Mouse (Mus musculus) bone marrow, adult 2 months (tissue): ENCODE data around the gene Cphx2. TPM values are rescaled to one million over a fixed set of nuclear protein-coding genes. Genes with fewer than 3 reads are reported as not detected.
"Not testable (repeated sequence)": the region's sequence is repeated elsewhere in the genome, so short reads cannot be mapped to it uniquely, and the experiment has no call there.

Source experiments
- H3K27ac ChIP-seq: fragments of 200-500 bp; 2 replicates; pipeline ENCODE4 v1.5.1; 2012; ENCODE audit warnings: low read depth, mild to moderate bottlenecking, control low read depth, inconsistent platforms, low read length; ENCODE audit not compliant: control insufficient read depth, poor library complexity, insufficient read depth
- H3K4me1 ChIP-seq: fragments of 200-500 bp; 2 replicates; pipeline ENCODE4 v1.6.1; 2011; ENCODE audit warnings: low read length; ENCODE audit not compliant: control insufficient read depth, insufficient read depth
- H3K4me3 ChIP-seq: fragments of 200-500 bp; replicated peaks from 2 replicates; pipeline ENCODE3; 2011; ENCODE audit warnings: mild to moderate bottlenecking, low read depth, low read length, control low read depth; ENCODE audit not compliant: control insufficient read depth
- WGBS: fragments of 180-500 bp; shearing (Covaris S2); methylation state at CpG from one replicate; pipeline ENCODE4 v1.1.7; 2018; 5-methylcytosine and 5-hydroxymethylcytosine counted together
- polyA plus RNA-seq: library from polyadenylated mRNA; stranded (reverse); fragments of >200 nt; gene quantifications from 2 replicates; pipeline ENCODE4 v1.2.4, GENCODE M21; 2011; ENCODE audit warnings: low replicate concordance; ENCODE audit not compliant: missing spikeins, insufficient read depth, insufficient read length

Cphx2 gene
- not detected in 2 replicates for polyA plus RNA-seq

DNA sequence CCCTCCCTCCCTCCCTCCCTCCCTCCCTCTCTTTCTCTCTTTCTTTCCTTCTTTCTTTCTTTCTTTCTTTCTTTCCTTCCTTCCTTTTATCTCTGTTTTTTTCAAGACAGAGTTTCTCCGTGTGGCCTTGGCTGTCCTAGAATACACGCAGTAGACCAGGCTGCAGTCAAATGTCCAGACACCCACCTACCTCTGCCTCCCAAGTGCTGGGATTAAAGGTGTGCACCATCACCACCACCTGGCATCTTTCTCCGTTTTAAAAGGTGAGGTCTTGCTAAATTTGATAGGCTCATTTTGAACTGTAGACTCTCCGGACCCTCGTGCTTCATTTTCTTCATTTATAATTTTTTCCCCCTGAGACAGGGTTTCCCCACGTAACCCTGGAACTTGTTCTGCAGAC lies at the start of gene Cphx2:
Gene Cphx2, plus strand, starts transcription at position 301 of the 400 bp plus-strand sequence.
- not testable (repeated sequence) for H3K4me3 ChIP-seq, H3K4me1 ChIP-seq, H3K27ac ChIP-seq
- no CpG with 5 or more reads among the region's 6 CpGs for WGBS

DNA sequence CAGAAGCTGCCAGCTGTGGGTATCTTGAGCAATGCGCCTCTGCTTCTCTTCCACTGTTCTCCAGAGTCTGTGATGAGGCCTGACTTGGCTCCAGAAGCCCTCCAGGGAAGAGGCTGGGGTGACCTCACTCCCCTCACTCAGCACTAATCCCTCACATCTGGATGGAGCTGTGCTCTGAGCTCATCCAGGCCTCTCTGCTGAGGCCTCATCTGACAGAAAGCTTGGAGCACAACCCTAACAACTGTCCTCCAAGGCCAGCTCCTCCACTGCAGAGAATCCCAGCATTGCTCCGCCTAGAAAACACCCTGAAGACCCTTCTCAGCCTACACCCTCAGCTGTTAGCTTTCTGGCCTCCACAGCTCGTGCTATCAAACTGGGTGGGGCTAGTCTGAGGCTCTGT lies 47.0 kb upstream of the Cphx2 start:
- not testable (repeated sequence) for H3K4me1 ChIP-seq, H3K4me3 ChIP-seq, H3K27ac ChIP-seq
- WGBS: no CpG with 5 or more reads among the region's 3 CpGs

DNA sequence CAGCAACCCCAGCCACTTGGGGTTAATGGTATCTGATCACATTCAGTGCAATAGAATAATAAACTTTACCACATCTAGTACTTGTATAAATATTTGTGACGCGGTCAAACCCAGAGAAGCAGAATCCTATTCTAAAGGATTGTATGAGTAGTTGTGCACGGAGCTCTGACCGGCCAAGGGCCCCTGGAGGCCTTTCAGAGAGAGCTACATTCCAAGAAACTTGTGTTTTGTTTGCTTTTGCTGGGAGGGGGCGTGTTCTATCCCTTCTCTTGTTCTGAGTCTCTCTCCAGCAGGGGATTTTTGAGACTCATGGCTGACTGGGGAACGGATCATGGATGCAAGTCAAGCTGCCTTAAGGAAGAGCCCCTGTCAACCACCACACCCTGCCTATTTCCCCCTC lies 45.9 kb upstream of the Cphx2 start:
- no CpG with 5 or more reads among the region's 6 CpGs for WGBS
- H3K4me3 ChIP-seq, H3K27ac ChIP-seq, H3K4me1 ChIP-seq: not testable (repeated sequence)

DNA sequence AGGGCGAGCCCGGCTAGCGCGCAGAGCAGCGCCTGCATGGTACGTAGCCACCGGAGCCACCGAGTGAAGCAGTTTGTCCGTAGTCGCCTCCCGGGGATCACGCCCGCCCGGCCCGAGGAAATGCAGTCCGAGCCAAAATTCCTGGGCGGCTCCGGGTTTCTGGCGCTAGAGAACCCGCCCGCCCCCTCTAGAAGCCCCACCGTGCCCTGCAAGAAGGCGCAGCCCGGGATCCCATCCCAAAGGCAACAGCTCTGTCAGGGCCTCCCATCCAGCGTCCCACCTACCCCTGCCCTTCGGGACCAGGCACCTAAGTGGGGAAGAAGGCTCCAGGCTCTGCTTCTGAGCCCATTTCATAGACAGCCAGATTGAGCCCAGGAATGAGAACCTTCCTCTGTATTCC lies 38.7 kb upstream of the Cphx2 start, which contains the start of gene Gm9780:
Gene Gm9780, minus strand, starts transcription at position 101 of the 400 bp plus-strand sequence.
- not testable (repeated sequence) for H3K27ac ChIP-seq, H3K4me3 ChIP-seq, H3K4me1 ChIP-seq
- no CpG with 5 or more reads among the region's 26 CpGs for WGBS

DNA sequence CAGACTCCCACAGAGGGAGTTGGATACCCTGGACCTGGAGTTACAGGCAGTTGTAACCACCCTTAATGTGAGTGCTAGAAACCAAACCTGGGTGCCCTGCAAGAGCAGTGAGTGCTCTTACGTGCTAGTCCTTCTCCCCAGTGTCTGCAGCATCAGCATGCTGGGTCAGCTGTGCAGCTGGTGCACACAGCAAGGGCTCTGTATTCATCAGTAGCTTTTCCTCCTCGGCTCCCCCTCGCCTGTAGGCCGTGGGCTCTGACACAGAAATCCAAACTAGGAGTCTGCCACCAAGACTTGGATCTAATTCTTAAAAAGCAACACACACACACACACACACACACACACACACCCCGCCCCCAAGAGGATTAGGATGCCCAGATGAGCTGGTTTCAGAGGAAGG lies 36.3 kb upstream of the Cphx2 start:
- not testable (repeated sequence) for H3K4me3 ChIP-seq, H3K27ac ChIP-seq, H3K4me1 ChIP-seq
- no CpG with 5 or more reads among the region's 5 CpGs for WGBS

DNA sequence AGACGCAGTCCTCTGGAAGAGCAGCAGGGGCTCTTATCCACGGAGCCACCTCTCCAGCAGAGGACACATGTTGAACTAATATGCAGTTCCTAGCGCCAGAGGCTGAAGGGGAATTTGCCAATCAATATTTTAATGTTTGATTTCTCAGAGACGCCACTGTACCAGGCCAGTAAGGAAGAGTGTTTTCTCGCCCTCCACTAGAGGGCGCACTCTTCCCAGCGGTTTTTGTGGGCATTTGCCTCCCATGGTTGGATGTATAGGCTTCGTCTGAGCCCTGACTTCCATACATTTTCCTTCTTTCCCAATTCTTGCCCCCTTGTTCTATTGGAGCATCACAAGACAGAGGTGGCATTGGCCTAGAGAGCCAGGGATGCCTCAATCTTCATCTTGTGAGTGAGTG lies 34.3 kb upstream of the Cphx2 start:
- H3K4me3 ChIP-seq, H3K4me1 ChIP-seq, H3K27ac ChIP-seq: not testable (repeated sequence)
- WGBS: no CpG with 5 or more reads among the region's 8 CpGs

DNA sequence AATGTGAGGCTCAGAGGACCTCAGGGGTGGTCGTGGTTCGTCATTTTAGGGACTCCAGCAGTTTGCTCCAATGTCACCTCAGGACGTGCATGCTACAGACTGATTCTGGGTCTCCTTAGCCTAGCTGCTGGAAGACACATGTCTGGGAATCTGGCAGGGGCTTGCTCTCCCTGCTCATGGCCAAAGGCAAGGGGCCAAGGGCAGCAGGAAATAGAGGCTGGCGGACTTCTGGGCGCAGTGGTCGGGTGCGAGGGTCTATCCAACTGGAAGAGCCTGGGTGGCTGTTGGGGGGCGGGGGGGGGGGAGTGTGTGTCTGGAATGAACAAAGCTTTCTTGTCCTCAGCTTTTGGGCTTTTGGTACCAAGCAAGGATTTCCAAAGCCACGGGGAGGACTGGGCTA lies 32.5 kb upstream of the Cphx2 start:
- not testable (repeated sequence) for H3K4me1 ChIP-seq, H3K27ac ChIP-seq, H3K4me3 ChIP-seq
- WGBS: no CpG with 5 or more reads among the region's 9 CpGs

DNA sequence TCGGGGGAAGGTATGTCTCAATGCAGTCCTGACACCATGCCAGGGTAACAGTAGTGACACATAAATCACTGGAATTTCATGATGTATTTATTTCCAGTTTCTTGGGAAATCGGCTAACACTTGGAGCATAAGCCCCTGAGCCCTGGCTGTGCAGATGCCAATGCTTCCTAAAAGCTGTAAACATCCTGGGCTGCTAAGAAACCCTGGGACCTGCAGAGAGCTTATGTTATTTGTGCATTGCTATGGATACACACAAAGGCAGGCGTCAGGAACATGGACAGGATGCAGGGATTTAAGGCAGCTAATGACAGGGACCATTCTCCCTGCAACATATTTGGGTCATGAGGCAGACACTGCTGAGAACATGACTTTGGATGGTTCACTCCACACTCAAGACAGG lies 23.1 kb upstream of the Cphx2 start:
- H3K27ac ChIP-seq, H3K4me3 ChIP-seq, H3K4me1 ChIP-seq: not testable (repeated sequence)
- WGBS: no CpG with 5 or more reads among the region's 3 CpGs

DNA sequence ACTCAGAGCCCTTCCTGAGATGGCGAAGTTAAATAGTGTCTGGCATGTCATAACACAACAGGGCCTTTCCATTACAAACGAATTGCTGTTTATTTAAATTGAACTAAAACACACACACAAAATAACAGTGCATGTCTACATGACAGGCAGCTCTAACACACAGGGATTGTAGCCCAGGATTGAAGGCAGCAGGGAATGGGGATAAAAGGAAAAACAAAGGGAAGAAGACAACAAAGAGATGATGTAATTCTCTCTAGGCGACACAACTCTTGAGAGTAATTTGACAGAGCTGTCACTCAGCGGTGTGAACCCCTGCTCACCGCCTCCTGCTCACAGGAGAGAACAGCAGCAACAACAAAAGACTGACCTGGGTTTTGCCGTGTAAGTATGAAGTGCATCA lies 22.0 kb upstream of the Cphx2 start:
- not testable (repeated sequence) for H3K27ac ChIP-seq, H3K4me1 ChIP-seq, H3K4me3 ChIP-seq
- no CpG with 5 or more reads among the region's 6 CpGs for WGBS

DNA sequence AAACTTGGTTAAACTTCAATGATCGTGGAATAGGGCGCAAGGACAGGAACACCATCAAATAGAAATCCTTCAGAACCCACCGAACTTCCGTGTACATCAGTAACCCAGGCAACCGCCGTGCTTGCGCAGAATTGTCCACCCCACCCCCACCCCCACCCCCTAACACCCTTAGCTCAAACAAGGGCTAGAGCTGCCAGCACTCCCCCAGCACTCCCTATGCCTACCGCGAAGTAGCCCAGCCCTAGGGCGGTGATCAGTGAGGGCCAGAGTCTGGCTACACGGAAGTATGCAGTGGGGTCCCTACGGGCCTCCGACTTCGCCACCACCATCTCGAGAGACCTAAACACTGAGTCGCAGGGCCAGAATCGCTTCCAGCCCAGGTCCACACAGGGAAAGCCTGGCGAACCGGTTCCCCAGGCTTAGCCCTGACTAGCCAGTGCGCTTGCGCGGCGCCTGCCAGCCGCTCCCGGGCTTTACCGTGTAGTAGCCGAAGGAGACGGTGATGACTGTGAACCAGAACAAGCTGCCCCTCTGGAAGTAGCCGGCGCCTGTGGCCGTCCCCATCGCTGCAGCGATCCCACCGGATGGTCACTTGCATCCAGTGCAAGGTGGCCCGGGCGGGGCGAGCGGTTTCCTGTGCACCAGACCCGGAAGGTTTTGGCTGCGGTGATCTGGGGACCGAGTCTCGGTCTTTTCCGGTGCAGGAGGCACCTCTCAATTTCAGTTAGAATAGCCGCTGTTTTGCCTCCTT lies 14.6 kb upstream of the Cphx2 start:
- not testable (repeated sequence) for H3K27ac ChIP-seq, H3K4me3 ChIP-seq, H3K4me1 ChIP-seq
- WGBS: no CpG with 5 or more reads among the region's 44 CpGs

DNA sequence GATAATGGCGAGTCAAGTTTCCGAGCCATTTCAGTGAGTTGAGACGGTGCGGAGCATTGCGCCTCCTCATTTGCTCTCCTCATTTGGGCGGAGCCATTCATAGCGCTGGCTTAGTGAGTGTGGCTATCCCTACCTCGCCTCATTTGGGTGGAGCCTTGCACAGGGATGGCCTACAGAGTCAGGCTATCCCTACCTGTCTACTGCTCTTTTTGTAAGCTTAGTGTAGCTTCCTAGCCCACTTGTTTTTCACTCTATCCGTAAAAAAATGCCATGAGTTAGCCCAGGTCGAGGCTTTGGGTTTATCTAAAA lies 14.0 kb upstream of the Cphx2 start, which contains the start of gene Tmem254c:
Gene Tmem254c, minus strand, starts transcription at position 31 of the 309 bp plus-strand sequence.
- not testable (repeated sequence) for H3K4me1 ChIP-seq, H3K4me3 ChIP-seq, H3K27ac ChIP-seq
- WGBS: no CpG with 5 or more reads among the region's 10 CpGs

DNA sequence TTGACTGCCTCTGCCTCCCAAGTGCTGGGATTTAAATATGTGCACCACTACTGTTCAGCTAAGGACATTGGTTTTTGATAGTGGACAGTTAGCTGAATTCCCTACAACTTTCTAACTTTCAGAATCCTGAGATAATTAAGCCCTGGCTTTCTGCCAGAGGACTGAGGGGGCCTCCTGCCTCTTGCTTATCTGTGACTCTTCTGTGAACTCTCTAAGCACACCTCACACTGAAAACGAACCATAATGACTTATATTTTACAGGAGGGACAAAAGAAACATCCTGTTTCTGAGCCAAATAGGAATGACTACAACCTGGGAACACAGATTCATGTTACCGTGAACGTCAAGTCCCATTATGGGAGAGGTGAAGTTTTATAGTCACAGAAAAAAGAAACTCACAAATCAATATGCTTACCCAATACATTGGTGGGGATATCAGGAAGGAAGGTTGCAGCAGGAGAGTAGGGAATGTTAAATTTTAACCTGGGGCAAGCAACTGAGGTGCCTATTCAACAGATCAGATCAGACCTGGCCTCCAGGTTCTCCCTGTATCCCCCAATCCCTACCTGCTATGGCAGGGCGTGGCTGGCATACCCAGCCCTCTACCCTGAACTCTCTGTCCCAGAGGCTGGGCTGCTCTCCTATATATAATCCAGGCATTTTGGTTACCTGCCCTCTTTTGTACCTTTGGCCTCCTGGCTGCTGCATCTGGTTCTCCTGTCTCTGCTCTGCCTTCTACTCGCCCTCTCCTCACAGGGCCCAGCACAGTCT lies 4.5 kb upstream of the Cphx2 start:
- not testable (repeated sequence) for H3K27ac ChIP-seq, H3K4me3 ChIP-seq, H3K4me1 ChIP-seq
- WGBS: no CpG with 5 or more reads among the region's 5 CpGs

DNA sequence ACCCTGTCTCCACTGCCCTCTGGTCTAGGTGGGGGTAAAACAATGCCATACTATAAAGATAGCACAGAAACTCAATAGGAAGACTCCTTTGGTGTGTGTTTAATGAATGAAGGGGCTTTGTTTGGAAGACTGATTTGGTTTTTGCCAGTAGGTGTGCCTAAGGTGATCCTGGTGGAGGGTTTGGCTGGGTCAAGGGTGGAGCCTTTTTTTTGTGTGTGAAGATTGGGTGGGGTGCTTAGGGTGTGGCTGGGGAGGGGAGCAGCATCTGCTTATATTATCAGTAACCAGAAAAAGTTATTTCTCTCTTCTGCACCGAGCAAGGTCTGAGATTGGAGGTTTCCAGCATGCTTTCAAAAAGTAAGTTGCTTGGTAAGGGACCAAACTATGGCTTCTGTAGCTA lies 681 bp downstream of the Cphx2 start, which contains the start of gene Cphx3:
Gene Cphx3, plus strand, starts transcription at position 301 of the 400 bp plus-strand sequence.
- H3K4me1 ChIP-seq, H3K4me3 ChIP-seq, H3K27ac ChIP-seq: not testable (repeated sequence)
- WGBS: no CpG with 5 or more reads among the region's 1 CpGs

DNA sequence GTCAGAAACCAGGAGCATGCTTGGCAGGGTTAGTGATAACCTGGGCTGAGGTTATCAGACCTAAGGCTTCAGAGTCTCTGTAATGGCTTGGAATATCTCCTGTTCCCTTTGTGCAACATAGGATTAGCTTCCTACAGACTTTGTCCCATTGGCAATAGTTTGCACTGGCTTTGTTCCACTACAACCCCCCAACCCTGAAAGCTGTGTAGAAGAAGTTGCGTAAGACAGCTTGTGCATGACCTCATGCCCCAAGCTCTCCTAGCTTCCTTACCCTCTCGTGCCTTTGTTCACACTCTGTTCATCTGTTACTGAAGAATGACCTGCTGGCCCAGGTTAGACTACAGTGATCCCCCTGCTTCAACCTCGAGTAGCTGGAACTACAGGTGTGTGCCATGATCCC lies 16.3 kb downstream of the Cphx2 start:
- not testable (repeated sequence) for H3K4me1 ChIP-seq, H3K4me3 ChIP-seq, H3K27ac ChIP-seq
- no CpG with 5 or more reads among the region's 3 CpGs for WGBS
